Mouse (Mus musculus) bone marrow, adult 2 months (tissue): ENCODE results near the gene 1700019D03Rik. TPM values are rescaled to one million over a fixed set of nuclear protein-coding genes. Genes with fewer than 3 reads are reported as not detected.

Source experiments
- H3K27ac ChIP-seq: fragments of 200-500 bp; 2 replicates; pipeline ENCODE4 v1.5.1; 2012; ENCODE audit warnings: low read depth, mild to moderate bottlenecking, control low read depth, inconsistent platforms, low read length; ENCODE audit not compliant: control insufficient read depth, poor library complexity, insufficient read depth
- H3K4me1 ChIP-seq: fragments of 200-500 bp; 2 replicates; pipeline ENCODE4 v1.6.1; 2011; ENCODE audit warnings: low read length; ENCODE audit not compliant: control insufficient read depth, insufficient read depth
- H3K4me3 ChIP-seq: fragments of 200-500 bp; replicated peaks from 2 replicates; pipeline ENCODE3; 2011; ENCODE audit warnings: mild to moderate bottlenecking, low read depth, low read length, control low read depth; ENCODE audit not compliant: control insufficient read depth
- CTCF ChIP-seq: fragments of 200-500 bp; IDR thresholded peaks from 2 replicates; pipeline ENCODE4 v1.5.1; 2011; ENCODE audit warnings: low read length, control low read depth; ENCODE audit not compliant: control insufficient read depth, insufficient read depth
- POLR2A ChIP-seq: fragments of 200-500 bp; IDR thresholded peaks from 2 replicates; pipeline ENCODE4 v1.6.1; 2011; ENCODE audit warnings: low read depth, mild to moderate bottlenecking, control low read depth, low read length, borderline replicate concordance; ENCODE audit not compliant: control insufficient read depth
- WGBS: fragments of 180-500 bp; shearing (Covaris S2); methylation state at CpG from one replicate; pipeline ENCODE4 v1.1.7; 2018; 5-methylcytosine and 5-hydroxymethylcytosine counted together
- polyA plus RNA-seq: library from polyadenylated mRNA; stranded (reverse); fragments of >200 nt; gene quantifications from 2 replicates; pipeline ENCODE4 v1.2.4, GENCODE M21; 2011; ENCODE audit warnings: low replicate concordance; ENCODE audit not compliant: missing spikeins, insufficient read depth, insufficient read length

The 1700019D03Rik gene
- polyA plus RNA-seq, 1 experiment: 3.4 TPM

GRCm38 (mm10) chr1:52964581-52964980, 55.4 kb downstream of the 1700019D03Rik start:
- no peak overlapping the region for H3K27ac ChIP-seq
- TF ChIP-seq CTCF (peak; percentile 44; the same call in 1 of the 2 replicates), POLR2A (no peak)
- WGBS: 65% methylated on average over 8 of the region's 8 CpGs
- peaks cover 4% of the 10 kb centered on the region for H3K4me1 ChIP-seq
- no peak overlapping the region for H3K4me3 ChIP-seq

- no peak overlapping the region for H3K27ac ChIP-seq
- 43% methylated on average over 2 of the region's 2 CpGs for WGBS
- no peak overlapping the region for H3K4me3 ChIP-seq
- peaks cover 4% of the 10 kb centered on the region for H3K4me1 ChIP-seq
- TF ChIP-seq POLR2A (no peak), CTCF (no peak)
These were observed 56.9 kb downstream of the 1700019D03Rik start for GRCm38 (mm10) chr1:52963097-52963496.

GRCm38 (mm10) chr1:52960191-52960590, 59.8 kb downstream of the 1700019D03Rik start:
- H3K4me1 ChIP-seq: peaks cover 4% of the 10 kb centered on the region
- H3K4me3 ChIP-seq: no peak overlapping the region
- no peak for TF ChIP-seq CTCF
- H3K27ac ChIP-seq: no peak overlapping the region
- WGBS: 6% methylated on average over 6 of the region's 6 CpGs

- Histone ChIP-seq H3K27ac (no peak overlapping the region), H3K4me1 (no peaks in the 10 kb centered on the region; the same call in 1 of the 2 replicates), H3K4me3 (no peak overlapping the region)
- TF ChIP-seq CTCF: no peak
- TF ChIP-seq POLR2A: no peak
- 80% methylated on average over 4 of the region's 4 CpGs for whole genome bisulfite sequencing
These were observed 63.2 kb downstream of the 1700019D03Rik start for GRCm38 (mm10) chr1:52956746-52957145.

DNA sequence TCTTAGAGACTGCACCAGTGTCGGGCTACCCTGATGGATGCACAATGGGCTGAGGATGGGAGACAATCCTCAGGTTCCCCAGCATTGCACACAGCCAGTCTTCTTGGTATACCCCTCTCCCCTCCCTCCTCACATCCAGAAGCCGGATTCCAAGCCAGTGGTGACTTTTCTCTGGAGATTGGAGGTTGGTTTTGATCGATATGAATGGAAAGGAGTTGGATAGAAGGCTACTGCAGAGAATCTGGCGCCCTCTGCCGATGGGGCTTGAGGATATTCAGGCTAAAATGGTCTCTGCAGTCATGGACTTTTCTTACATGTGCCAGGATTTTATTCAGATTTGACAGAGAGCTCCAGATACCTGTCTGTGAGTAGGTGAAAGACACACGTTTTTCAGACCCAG, 64.9 kb downstream of the 1700019D03Rik start:
- 26% methylated on average over 6 of the region's 6 CpGs for WGBS
- no peaks in the 10 kb centered on the region; the same call in 1 of the 2 replicates for H3K4me1 ChIP-seq
- no peak overlapping the region for H3K27ac ChIP-seq
- no peak overlapping the region for H3K4me3 ChIP-seq
- TF ChIP-seq POLR2A (no peak), CTCF (peak; percentile 55)

DNA sequence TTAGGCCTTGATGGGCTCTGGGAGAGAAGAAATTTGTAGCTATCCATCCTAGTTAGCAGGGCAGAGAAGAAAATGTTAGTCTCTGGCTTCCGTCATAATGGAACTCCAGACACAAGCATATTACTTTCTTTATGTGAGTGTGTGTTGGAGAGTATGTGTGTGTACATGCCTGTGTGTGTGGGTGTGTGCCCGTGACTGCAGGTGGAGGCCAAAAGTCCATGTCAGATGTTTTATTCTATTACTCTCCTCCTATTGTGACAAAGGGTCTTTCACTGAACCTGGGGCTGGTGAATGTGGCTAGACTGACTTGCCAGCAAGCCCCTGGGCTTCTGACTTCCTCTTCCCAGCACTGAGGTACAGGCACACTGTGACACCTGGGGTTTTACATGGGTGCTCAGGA, 65.5 kb downstream of the 1700019D03Rik start:
- TF ChIP-seq POLR2A (no peak), CTCF (no peak)
- WGBS: 79% methylated on average over 2 of the region's 2 CpGs
- Histone ChIP-seq H3K4me3 (no peak overlapping the region), H3K4me1 (no peaks in the 10 kb centered on the region; the same call in 1 of the 2 replicates), H3K27ac (no peak overlapping the region)

DNA sequence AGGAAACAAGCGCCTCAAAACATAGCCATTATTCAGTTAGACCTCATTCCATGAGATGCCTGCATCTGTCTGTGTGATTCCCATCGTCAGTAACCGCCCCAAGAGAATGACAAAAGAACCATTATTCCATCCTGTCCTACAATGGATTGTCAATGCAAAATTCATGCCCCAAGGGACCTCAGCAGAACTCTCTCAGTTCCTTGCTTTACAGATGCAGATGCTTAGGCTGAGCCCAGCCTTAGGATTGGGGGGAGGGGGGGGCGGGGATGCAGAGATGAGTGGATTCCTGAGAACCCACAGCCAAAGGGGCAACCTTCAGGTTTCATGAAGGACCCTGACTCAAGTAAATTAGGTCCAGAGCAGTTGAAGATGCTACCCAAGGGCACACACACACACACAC, 66.4 kb downstream of the 1700019D03Rik start:
- Histone ChIP-seq H3K4me1 (no peaks in the 10 kb centered on the region; the same call in 1 of the 2 replicates), H3K27ac (no peak overlapping the region), H3K4me3 (no peak overlapping the region)
- WGBS: 72% methylated on average over 4 of the region's 4 CpGs
- TF ChIP-seq POLR2A (no peak), CTCF (no peak)

- Histone ChIP-seq H3K27ac (no peak overlapping the region), H3K4me3 (peak overlapping the region; percentile 11), H3K4me1 (no peaks in the 10 kb centered on the region; the same call in 1 of the 2 replicates)
- WGBS: under 1% methylated on average over 47 of the region's 47 CpGs
- no peak for TF ChIP-seq CTCF
- TF ChIP-seq POLR2A: no peak
These were observed 67.2 kb downstream of the 1700019D03Rik start for GRCm38 (mm10) chr1:52952551-52953397.

- 9% methylated on average over 5 of the region's 5 CpGs for WGBS
- H3K4me3 ChIP-seq: no peak overlapping the region
- H3K27ac ChIP-seq: no peak overlapping the region
- H3K4me1 ChIP-seq: no peaks in the 10 kb centered on the region; the same call in 1 of the 2 replicates
- no peak for TF ChIP-seq CTCF
These were observed 67.8 kb downstream of the 1700019D03Rik start for GRCm38 (mm10) chr1:52952143-52952542.
